Mouse (Mus musculus) heart, adult 11 months (tissue): ENCODE measurements around the gene Tymp.

Experiments used
- DNase-seq: peaks from one replicate; pipeline ENCODE4 v3.0.0; 2022

Gene Tymp

GRCm38 (mm10) chr15:89373027-89373761 is 3.6 kb downstream of the Tymp start:
- peak; percentile 99 for DNase-seq

DNA sequence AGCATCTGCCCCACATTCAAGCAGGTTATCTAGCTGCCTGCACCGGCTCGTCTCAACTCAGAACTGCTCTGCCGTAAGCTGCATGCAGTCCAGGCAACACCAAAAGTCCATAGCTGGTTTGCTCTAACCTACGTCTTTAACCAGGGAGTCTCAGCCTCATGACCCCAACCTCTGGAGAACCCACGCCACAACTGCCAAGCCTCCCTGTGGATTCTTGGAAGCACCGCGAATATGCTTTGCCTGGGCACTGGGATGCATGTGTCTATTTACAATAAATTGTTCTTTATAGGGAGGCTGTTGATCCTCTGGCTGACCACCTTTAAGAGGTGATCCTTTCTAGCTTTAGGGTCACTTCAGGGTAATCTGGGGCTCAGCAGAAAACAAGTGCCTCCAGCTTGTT is 4.3 kb downstream of the Tymp start:
- no peak for DNase-seq

DNA sequence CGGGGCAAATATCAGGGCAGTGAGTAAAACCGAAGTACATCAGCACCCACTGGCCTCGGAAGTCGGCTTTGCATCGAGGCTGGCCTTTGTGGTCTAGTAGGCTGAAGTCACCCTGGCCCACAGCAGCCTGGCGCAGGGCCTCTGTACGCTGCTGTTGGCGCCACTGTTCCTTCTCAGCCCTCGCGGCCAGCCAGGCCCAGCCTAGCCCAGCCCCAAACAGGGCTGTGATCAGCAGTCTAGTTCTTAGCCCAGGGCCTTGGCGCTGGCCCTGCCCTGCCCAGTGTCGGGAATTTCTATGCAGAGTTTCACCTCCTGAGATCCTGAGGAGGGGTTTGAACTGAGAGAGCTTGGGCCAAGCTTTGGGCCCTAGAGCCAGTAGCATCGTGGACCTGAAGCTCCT is 4.8 kb downstream of the Tymp start:
- peak; percentile 92 for DNase-seq

DNA sequence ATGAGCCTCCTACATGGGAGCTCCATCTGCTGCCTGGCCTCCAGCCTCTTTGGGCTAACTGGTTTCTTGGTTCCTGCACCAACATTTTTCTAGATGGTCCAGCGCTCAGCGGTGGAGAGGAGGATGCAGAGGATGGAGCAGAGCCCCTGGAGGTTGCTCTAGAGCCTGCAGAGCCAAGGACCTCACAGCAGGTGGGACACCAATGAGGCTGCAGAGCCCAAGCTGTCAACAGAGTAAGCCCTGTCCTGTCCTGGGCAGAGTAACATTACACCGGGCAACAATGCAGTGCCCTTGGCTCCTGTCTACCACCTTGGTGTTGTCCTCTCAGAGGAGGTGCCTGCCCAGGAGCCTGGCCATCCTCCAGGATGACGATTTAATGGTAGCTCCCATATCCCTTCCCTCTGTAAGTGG is 11.7 kb downstream of the Tymp start:
- no peak for DNase-seq

GRCm38 (mm10) chr15:89363051-89363450 is 13.8 kb downstream of the Tymp start:
- DNase-seq = no peak

- DNase-seq = no peak
Measured at GRCm38 (mm10) chr15:89358784-89359183, 18.1 kb downstream of the Tymp start.

DNA sequence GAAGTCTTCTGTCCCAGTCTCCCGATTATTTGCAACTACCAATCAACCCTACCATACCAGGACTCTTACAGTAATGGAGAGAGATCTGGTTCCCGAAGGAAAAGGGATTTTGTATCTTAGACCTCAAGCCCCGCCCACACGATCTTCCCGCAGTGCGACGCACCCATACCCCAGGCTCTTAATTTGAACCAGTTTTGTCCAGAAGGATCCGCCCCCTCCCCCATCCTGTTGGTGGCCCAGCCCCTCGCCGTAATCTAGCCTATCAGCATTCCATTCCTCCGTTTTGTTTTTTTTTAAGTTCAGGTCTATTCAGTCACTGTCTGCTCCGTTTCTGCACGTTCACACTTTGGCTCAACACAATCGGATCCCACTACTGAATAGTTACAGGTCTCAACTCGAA is 20.5 kb downstream of the Tymp start:
- DNase-seq = peak; percentile 96

DNA sequence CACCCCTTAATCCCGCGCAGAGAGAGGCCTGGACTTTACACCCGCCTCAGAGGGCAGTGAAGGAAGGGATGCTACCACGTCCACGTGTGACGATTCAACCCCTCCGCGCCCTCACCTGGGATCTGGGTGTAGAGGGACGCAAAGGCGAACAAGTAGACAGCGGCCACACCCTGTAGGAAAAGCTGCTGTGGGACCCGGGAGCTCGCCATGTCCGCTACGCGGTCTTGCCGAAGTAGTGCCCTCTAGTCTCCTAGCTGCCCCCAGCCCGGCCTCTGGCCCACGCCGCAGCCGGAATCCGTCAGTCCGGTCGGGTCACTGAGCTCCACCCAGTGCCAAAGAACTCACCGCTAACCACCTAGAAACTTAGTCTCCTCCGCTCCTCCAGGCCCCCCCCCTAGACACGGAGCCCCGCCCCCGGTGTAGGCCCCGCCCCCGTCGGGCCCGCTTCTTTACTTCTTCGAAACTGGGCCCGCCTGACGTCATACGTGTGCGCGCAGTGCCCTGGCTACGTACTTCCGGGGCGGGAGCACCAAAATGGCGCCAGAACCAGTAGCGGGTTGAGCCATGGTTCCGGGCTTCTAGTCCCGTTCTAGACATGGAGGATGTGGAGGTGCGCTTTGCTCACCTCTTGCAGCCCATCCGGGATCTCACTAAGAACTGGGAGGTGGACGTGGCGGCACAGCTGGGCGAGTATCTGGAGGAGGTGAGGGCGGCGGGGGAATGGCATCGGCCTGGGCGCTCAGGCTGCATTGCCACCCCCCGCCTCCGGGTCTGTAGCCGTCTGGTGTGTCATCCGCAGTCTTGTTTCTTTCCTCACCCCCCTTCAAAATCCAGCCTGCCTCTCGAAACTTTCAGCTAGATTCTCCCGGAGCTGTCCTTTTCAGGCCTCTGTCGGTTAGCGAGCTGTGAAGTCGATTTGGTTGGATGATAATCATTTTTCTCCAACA is 21.3 kb downstream of the Tymp start, which contains the start of the genes Lmf2 and Ncaph2:
TSS of gene Lmf2 (minus strand) at position 419 of the 947 bp plus-strand sequence.
TSS of gene Ncaph2 (plus strand) at position 479 of the 947 bp plus-strand sequence.
- DNase-seq = peak; percentile 99

DNA sequence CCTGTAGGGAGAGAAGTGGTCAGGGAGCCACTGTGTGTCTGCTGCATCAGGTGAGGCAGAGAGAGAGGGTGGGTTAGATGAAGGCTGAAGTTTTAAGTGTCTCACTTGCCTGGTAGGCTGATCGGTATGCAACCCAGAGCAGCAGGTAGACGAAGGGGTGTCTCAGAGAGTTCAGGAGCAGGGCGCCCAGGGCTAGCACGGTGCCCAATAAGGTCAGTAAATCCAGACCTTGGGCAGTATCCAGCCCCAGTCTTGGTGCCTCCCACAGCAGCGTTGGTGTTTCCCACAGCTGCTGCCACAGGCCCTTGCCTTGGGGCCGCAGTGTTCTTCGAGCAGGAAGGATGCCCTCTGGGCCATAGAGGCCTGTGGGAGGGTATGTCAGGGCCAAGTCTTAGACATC is 22.4 kb downstream of the Tymp start:
- DNase-seq = peak; percentile 91

- peak; percentile 92 for DNase-seq
Measured at GRCm38 (mm10) chr15:89353837-89354236, 23.0 kb downstream of the Tymp start.

- DNase-seq = peak; percentile 93
Measured at GRCm38 (mm10) chr15:89352795-89353194, 24.0 kb downstream of the Tymp start.

DNA sequence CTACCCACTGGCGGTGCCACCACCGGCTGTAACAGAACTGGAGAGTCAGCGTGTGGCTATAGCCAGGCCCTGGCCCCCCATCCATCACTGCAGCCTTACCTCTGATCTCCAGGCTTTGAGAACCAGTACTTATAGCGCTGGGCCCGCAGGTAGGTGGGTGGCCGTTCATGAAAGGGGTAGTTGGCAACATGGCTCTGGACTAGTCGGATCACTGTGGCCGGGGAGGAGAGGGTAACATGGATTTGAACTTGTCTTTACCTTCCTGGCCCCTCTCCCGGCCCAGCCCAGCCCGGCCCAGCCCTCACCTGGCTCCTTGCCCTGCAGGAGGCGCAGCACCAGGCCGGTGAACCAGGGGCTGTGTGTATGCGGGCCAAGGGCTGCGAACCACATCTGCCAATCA is 24.8 kb downstream of the Tymp start:
- DNase-seq = peak; percentile 92

GRCm38 (mm10) chr15:89351302-89351701 is 25.5 kb downstream of the Tymp start:
- DNase-seq = peak; percentile 92

DNA sequence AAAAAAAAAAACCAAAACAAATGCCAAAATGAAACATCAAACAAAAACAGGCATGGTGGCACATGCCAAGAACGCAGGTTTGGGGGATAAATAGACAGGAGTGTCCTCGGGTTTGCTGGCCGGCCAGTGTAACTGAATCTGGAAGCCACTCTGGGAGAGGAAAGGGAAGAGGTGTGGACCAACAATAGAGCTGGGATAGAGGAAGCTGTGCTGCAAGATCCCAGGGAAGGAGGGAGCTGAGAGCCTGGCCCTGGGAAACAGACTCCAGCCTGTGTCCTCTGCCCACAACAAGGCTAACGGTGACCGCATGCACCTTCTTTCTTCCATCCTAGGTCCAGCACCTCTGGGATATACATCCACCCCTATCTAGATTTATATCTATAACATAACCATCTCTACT is 26.4 kb downstream of the Tymp start:
- DNase-seq = peak; percentile 95

DNA sequence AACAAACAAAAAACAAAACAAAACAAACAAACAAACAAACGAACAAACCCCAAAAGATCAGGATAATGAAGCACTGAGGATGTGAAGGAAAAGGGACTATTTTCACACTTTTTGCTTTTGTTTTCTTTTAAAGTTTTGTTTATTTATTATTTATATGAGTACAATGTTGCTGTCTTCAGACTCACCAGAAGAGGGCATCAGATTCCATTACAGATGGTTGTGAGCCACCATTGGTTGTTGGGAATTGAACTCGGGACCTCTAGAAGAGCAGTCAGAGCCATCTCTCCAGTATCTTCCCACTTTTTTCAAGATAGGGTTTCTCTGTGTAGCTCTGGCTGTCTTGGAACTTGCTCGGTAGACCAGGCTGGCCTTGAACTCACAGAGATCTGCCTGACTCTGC is 33.5 kb downstream of the Tymp start:
- DNase-seq = no peak

DNA sequence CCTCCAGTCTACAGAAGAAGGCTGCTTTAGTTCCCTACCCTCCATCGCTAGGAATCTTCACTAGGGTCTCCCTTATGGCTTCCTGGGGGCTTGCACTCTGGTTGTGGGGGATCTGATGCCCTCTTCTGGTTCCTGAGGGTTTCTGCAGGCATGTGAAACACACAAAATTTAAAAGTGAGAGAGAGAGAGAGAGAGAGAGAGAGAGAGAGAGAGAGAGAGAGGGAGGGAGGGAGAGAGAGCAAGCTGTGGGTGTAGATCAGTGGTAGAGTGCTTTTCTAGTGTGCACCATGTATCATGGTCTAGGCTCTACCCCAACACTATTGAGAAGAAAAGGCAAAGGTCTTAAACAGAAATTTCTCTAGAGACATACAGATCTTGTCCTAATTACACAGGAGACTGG is 35.2 kb downstream of the Tymp start:
- DNase-seq = no peak

DNA sequence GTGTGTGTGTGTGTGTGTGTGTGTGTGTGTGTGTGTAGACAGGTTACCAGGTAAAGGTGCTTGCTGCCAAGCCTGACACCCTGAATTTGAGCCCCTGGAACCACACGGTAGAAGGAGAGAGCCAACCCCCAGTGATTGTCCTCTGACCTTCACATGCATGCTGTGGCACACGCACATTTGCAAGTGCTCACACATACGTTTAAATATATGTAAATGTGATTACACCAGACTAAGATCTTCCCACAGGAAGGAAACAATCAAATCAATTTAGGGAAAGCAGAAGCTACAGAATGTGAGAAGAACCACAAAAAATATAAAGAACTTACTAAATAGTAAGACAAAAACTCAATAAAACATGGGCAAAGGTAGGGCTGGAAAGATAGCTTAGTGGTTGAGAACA is 36.7 kb downstream of the Tymp start:
- no peak for DNase-seq

- DNase-seq = no peak
Measured at GRCm38 (mm10) chr15:89339696-89340095, 37.1 kb downstream of the Tymp start.

- DNase-seq = peak; percentile 84
Measured at GRCm38 (mm10) chr15:89336422-89336821, 40.4 kb downstream of the Tymp start.

- DNase-seq = peak; percentile 85
Measured at GRCm38 (mm10) chr15:89334774-89335537, 41.9 kb downstream of the Tymp start.

GRCm38 (mm10) chr15:89334271-89334670 is 42.6 kb downstream of the Tymp start, which contains the start of gene Miox:
TSS of gene Miox (plus strand) at chr15:89334398.
- DNase-seq = peak; percentile 84

GRCm38 (mm10) chr15:89326441-89326840 is 50.4 kb downstream of the Tymp start:
- peak; percentile 84 for DNase-seq

GRCm38 (mm10) chr15:89323656-89324055 is 53.2 kb downstream of the Tymp start:
- no peak for DNase-seq
